Mouse (Mus musculus) small intestine, adult 10 weeks (tissue): ENCODE results near the gene Pm20d1. TPM values are rescaled to one million over a fixed set of nuclear protein-coding genes. Genes with fewer than 3 reads are reported as not detected.

Experiments
- polyA plus RNA-seq: library from polyadenylated mRNA; stranded (reverse); fragments of 350-450 nt; fragmentation: Illumina TruSeq; extraction: RNeasy Lipid Tissue Mini Kit (QIAGEN cat#74804); gene quantifications from one replicate; pipeline ENCODE4 v1.2.3, GENCODE M21; 2014; ENCODE audit warnings: low replicate concordance

The Pm20d1 gene
- polyA plus RNA-seq: 33.3 TPM

GRCm38 (mm10) chr1:131797202-131797909 lies at the start of gene Pm20d1:
TSS of gene Pm20d1 (plus strand) at chr1:131797381.

GRCm38 (mm10) chr1:131827207-131827786 lies 30.1 kb downstream of the Pm20d1 start, which contains the start of gene Slc41a1:
TSS of gene Slc41a1 (plus strand) at chr1:131827493.

GRCm38 (mm10) chr1:131867093-131867945 lies 70.1 kb downstream of the Pm20d1 start, which contains the start of gene Rab29:
TSS of gene Rab29 (plus strand) at chr1:131867224.

Other genes starting within 250 kb of the Pm20d1 start
- 0.11 TPM for gene Avpr1b, start 198.1 kb upstream of the Pm20d1 start, polyA plus RNA-seq
- 1.7 TPM for gene Ctse, start 159.1 kb upstream of the Pm20d1 start, polyA plus RNA-seq
- 2.6 TPM for gene Rab7b, start 108.7 kb upstream of the Pm20d1 start, polyA plus RNA-seq
- not detected for gene Slc26a9, start 53.4 kb upstream of the Pm20d1 start, polyA plus RNA-seq
- 1.9 TPM for gene Slc41a1, start 30.1 kb downstream of the Pm20d1 start, polyA plus RNA-seq
- 1.6 TPM for gene Rab29, start 69.8 kb downstream of the Pm20d1 start, polyA plus RNA-seq
- 66.8 TPM for gene Nucks1, start 113.2 kb downstream of the Pm20d1 start, polyA plus RNA-seq
- gene Slc45a3, start 165.6 kb downstream of the Pm20d1 start, polyA plus RNA-seq: not detected
- gene Elk4, start 210.2 kb downstream of the Pm20d1 start, polyA plus RNA-seq: 36.5 TPM